Mouse (Mus musculus) megakaryocyte-erythroid progenitor cell, adult 5-6 weeks (primary cell): ENCODE results near the gene Doc2g. TPM values are rescaled to one million over a fixed set of nuclear protein-coding genes. Genes with fewer than 3 reads are reported as not detected.
"Not testable (repeated sequence)": the region's sequence is repeated elsewhere in the genome, so short reads cannot be mapped to it uniquely, and the experiment has no call there.

Experiments used
- ATAC-seq: replicated peaks from 2 replicates; pipeline ENCODE4 v1.8.0; 2016; ENCODE audit warnings: mild to moderate bottlenecking, inconsistent platforms; ENCODE audit not compliant: severe bottlenecking, poor library complexity, low FRiP score, low TSS enrichment
- total RNA-seq, 2 experiments: library from RNA; stranded (forward) in 1 of 2; stranded (reverse) in 1 of 2; fragments of 200-1000, 215-1000 nt in 1 of 2; fragments of >200 nt in 1 of 2; fragmentation: Nextera tagmentation in 1 of 2; gene quantifications; 2 replicates each; pipeline ENCODE4 v1.2.3; 2014 to 2017

Gene Doc2g
- 2.1 and 7.4 TPM in 2 replicates for total RNA-seq (2014; fragmentation: Nextera tagmentation)
- total RNA-seq (2017), result 3.8 and 4.0 TPM in 2 replicates

DNA sequence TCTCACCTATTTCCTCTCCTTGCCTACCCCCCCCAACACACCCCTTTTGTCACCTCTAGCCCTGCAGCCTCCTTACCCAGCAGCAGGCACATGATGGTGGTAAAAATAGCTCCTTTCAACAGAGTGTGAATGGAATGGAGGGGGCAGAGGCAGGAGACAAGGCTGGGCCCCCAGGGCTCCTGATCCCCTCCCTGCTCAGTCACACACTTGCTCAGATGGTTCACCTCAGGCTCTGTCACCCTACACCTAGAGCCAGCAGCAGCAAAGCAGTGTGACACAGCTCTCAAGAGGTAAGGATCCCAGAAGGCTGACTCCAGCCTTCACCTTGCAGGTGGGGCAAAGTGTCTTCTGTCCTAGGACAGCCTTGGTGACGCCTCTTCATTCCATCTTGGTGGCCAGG, at the start of gene Doc2g:
Gene Doc2g, plus strand, starts transcription at position 202 of the 400 bp plus-strand sequence.
- ATAC-seq, result no peak

DNA sequence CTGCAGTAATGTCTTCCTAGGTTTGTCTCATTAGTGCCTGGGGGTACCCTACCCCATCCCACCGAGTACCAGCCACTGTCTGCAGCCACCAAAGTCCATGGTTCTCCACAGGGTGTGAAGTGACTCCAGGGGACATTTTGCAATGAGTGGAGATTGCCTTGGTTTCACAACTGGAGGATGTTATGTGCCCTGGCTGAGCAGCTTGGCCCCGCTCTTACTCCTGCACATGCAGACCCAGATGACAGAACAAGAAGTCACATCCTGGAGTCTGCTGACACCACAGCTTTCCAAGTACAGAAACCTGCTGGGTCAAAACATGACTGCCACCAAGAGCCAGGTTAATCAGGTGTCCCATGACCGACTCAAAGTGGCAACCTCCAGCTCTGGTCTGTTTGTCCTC, 48.1 kb upstream of the Doc2g start:
- no peak for ATAC-seq

DNA sequence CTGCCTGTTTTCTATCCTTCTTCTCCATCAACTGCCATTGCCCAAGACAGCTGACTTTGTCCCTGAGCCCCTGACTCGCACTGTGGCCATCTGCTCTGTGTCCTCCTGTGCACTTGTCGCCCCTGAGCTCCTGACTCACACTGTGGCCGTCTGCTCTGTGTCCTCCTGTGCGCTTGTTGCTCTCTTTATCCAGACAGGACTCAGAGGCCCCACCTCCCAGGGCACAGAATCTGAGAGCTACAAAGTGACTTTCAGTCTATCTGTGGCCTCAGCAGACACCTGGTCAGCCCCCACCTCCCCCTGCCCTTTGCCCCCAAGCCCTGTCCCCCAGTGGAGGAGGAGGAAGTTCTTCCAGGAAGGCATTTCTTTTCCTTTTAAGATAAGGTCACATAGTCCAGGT, 47.3 kb upstream of the Doc2g start:
- ATAC-seq, result no peak

DNA sequence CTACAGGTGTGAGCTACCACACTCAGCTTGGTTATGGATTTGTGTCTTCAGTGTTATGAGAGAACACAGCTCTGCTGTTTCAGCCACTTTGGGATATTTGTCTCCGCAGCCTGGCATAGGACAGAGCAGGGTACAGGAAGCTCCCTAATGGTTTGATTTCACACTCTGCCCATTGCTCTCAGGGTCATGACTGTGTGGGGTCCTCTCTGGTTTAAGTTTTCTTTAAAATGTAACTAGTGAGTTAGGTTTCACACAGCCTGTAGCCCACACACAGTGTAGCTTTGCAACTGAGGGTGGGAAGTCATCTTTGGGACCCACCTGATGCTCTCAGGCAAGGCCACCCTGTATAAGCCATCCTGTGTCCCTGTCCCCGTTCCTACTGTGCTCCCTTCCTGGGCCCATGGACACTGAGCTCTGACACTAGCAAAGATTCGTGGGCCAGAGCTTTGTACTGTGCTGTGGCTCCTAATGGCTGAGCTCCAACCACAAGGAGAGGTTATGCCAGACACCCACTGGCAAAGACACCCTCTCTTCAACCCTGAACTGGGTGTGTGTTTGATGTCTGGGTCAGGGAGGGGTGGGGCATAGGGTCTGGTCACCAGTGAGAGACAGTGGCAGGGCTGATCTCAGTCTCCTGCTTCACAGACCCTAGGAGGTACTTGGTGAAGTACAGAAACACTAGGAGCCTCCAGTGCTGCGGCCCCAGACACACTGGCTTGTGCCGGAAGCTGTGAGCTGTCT, 45.6 kb upstream of the Doc2g start:
- ATAC-seq, result not testable (repeated sequence)

DNA sequence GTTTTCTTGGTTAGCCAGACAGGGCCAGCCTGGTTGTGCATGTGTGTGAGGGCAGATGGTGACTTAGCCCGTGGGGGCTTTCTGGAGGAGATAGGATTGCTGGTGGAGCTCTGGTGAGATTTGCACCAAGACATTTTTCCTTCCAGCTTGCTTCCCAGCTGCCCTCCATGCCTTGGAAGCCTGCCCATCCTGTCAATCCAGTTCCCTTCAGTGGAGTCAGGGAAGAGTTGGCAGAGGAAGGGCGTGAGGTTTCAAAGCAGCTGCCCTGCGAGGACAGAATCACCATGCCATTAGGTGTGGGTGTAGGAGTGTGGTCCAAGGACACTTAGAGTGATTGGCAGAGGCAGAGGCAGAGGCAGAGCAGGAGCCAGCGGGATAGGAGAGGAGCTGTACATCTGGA, 44.6 kb upstream of the Doc2g start, which contains the start of gene Aldh3b3:
Gene Aldh3b3, plus strand, starts transcription at position 176 of the 400 bp plus-strand sequence.
- no peak for ATAC-seq

DNA sequence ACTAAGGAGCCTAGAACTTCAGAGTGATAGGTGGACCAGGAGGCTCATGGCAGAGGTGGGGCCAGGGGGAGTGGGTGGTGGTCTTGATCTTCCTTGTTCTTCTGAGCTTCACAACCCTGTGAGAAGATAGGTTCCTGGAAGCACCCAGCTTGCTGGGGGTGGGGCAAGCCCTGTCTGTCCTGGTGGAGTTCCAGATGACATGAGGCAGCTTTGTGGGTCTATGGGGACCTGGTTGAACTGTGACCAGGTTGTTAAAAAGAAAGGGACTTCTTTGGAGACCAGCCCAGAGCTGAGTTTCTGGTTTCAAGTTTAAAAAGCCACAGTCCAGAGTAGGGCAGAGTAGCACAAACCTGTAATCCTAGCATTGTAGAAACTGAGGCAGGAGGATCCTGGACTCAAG, 44.1 kb upstream of the Doc2g start:
- no peak for ATAC-seq

DNA sequence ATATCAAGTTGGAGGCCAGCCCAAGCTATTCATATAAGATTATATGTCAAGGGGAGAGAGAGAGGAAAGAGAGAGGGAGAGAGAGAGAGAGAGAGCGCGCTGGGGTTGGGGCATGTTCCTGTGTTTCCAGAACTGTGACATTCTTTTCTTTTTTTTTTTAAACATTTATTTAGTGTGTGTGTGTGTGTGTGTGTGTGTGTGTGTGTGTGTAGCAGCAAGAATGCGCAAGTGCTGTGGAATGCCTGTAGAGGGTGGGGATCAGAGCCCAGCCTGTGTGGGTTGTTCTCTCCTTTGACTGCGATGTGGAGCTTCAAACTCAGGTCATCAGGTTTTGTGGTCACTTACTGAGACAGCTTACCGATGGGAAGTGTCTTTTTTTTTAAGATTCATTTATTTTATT, 42.9 kb upstream of the Doc2g start:
- ATAC-seq, result no peak

DNA sequence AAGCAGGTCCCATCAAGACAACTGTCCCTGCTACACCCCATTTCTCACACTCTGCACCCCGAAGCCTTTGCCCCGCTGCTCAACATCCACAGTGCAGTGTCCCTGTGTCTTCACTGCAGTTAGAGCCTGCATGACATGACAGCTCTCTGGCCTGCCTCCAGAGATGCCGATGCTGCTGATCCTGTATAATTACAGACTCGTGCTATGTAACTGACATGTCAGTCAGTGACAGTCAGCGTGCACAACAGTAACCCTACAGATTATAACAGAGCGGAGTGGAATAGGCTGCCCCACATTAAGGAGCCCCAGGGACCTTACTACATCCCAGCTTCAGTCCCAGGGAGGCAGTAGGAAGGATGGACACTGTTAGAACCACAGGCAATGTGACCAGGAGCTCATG, 41.3 kb upstream of the Doc2g start:
- not testable (repeated sequence) for ATAC-seq

DNA sequence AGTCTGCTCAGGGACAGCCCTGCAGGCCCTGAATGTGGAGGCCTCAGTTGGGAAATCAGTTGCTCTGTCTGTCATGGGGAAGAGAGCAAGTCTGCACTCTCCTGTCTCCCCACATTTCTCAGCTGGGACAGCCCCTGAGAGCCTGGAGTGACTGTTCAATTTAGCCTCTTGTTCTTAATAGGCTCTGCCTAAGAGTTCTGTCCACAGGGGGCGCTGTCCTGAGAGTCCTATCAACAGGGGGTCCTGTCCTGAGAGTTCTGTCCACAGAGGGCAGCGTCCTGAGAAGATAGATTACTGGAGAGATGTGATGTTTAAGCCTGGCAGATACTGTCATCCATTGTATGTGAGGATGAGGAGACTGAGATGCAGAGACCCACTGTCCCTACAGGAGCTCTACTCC, 40.6 kb upstream of the Doc2g start:
- ATAC-seq, result no peak

DNA sequence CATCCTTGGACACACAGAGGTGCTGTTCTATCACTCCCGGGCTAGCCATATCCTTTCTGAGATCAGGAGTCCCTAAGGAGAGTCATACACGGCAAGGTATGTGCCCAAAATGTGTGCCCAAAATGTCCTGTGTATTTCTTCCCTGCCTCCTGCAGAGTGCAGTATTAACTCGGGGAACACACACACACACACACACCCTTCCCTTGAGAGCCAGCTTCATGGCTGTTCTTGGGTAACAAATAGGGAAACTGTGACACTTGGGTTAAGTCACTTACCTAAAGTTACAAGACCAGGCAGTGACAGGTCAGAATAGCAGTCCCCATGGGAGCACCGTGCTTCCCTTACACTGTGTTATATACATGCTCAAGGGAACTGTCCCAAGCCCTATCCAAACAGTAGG, 39.1 kb upstream of the Doc2g start:
- no peak for ATAC-seq

DNA sequence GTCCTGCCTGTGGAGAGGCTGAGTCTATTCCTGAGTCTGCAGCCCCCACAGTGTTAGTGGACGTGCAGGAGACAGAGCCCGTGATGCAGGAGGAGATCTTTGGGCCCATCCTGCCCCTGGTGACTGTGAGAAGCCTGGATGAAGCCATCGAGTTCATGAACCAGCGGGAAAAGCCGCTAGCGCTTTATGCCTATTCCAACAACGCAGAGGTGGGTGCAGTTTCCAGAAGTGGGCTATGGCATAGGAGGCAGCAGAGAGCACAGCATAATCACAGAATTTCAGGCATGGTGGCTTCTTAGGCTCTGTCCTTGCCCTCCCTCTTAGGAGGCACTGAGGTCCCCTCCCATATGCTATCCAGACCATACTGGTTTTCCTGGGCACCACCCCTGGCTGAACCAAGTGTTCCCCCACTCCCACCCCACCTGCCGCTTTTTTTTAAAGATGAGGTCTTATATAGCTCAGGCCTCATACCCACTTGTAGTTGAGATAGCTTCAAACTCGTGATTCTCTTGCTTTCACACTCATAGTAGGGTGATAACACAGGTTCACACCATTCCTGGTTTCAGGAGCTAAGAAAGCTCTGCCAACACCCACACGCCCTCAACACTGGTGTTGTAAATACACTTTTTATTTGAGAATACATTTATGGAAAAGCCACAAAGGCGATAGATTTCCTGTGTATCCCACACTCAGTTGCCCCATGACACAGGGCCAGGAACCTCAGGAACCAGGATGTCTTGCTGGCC, 36.6 kb upstream of the Doc2g start:
- ATAC-seq, result no peak

DNA sequence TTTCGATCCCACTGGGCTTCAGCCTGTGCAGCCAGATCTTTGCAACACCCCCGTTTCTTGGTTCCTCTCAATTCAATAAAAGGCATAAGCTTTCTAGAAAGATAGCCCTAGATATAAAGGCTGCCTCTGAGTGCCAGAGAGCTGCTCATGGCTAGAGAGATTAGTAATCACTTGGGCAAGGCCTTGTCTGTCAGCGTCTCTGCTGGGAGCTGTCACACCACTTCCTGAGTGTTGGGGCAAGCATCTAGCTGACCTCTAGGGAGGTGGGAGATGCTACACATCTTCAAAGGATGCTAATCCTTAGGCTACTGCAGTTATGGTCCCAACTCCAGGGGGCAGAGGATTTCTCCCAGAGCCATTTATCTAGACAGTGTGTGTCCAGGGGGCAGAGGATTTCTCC, 35.9 kb upstream of the Doc2g start:
- peak; percentile 47; the same call in 1 of the 2 replicates for ATAC-seq

DNA sequence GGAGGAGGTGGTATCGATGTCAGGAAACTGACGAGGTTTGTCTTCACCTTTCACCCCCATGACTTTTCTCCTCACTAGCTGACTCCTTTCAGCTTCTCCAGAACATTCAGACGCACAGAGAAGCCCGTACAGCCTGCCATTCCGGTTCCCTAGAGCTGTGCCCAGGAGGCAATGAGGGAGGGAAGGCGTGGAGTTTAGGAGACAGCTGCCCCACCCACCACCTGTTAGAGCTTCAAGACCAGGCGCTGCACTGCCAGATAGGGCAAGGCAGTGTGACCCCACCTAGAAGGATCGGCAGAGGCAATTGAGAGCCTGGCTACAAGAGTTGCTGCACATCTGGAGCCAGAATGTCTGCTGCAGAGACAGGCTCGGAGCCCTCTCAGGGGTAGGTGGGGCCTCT, 30.9 kb upstream of the Doc2g start, which contains the start of gene Aldh3b2:
Gene Aldh3b2, plus strand, starts transcription at position 100 of the 400 bp plus-strand sequence.
- peak; percentile 60 for ATAC-seq

DNA sequence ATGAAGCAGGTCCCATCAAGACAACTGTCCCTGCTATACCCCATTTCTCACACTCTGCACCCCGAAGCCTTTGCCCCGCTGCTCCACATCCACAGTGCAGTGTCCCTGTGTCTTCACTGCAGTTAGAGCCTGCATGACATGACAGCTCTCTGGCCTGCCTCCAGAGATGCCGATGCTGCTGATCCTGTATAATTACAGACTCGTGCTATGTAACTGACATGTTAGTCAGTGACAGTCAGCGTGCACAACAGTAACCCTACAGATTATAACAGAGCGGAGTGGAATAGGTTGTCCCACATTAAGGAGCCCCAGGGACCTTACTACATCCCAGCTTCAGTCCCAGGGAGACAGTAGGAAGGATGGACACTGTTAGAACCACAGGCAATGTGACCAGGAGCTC, 28.5 kb upstream of the Doc2g start:
- ATAC-seq, result not testable (repeated sequence)

DNA sequence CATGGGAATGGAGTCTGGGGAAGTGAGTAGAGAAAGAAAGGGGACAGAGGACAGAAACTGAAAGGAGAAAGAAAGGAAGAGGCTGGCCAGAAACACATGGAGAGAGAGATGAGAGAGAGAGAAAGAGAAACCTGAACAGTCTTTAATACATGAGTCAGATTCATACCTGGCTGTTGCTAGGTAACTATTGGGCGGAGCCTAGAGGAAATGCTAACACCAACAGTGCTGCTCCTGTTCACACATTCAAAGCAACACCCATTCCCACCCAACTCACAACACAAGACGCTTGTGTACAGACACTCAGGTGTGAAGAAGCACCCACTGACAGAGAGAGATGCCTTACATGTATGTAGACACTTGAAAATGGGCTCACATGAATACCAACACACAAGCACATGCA, 27.2 kb upstream of the Doc2g start:
- no peak for ATAC-seq

DNA sequence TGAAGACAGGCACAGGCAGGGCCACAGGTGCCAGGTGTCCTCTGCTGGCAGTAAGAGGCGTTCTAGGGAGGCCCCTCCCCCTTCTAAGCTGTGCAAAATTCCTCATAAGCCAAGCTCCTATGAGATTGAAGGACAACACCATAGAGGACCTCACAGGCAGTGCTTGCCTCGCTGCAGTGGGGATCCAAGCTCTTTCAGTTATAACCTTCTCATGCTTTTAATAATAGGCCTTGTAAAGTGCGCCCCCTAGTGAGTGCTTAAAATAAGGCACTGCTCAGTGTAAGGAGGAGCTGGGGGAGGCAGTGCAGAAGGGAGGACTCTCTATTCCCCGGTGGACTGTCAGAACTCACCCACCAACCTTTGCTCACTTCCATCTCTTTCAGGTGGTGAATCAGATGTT, 22.8 kb upstream of the Doc2g start:
- peak; percentile 66 for ATAC-seq

DNA sequence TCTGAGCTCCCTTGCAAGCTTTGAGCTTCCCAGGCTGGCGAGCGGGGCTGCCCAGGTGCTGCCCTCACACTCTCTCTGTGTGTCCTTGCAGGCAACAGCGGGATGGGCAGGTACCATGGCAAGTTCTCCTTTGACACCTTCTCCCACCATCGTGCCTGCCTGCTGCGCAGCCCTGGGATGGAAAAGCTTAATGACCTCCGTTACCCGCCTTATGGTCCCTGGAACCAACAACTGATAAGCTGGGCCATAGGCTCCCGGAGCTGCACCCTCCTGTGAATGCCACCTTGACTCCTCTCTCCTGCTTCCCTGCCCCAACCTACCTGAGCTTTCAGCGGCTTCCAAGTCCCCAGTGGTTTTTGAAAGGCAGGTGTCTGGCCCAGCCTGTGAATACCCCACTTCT, 22.2 kb upstream of the Doc2g start:
- no peak for ATAC-seq

DNA sequence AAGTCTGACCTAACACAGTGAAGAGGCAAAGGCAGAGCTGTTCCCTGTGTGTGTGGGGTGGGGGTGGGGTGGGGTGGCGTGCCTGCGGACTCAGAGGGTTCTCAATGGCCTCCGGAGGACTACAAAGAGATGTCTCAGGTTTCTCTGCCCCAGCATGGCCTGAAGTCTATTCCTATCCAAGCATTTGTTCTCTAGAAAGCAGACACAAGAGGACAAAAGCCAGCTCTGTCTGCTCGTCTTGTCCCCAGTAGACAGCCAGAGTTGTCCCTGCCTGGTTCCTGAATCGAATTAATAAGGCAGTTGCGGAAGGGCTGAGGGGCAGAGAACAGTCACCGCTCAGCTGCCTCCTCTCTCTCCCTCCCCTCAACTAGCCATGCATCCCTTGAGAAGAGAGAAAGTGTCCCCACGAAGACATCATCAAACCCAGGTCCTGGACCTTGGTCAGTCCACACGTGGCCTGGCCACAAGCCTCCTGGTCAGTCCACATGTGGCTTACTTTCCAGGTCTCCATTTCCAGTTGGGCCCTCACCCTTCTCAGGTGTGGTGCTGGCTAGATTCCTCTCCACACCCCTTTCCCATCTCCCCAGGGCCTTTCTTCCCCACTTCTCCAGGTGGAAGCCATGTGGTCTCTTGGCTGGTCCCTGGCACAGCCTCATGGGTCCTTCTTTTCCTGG, 19.4 kb upstream of the Doc2g start:
- ATAC-seq, result no peak

DNA sequence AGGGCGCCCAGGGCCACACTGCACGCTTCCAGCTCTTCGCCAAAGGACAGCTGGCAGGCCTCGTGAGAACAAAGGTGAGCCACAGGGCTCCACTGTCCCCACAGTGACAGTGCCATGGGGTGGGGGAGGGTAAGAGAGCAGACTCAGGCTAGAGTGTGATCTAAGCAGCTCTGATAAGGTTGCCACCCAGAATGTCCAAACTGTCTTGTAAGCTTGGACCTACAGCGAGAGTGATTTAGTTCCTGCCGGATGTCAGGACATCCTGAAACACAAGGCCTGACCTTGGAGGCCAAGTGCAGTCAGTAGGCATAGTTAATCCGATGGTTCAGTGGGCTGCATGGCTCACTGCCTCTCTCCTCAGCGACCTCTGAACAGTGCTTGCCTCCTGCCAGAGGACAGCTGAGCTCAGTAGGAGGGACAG, 17.8 kb upstream of the Doc2g start:
- no peak for ATAC-seq

DNA sequence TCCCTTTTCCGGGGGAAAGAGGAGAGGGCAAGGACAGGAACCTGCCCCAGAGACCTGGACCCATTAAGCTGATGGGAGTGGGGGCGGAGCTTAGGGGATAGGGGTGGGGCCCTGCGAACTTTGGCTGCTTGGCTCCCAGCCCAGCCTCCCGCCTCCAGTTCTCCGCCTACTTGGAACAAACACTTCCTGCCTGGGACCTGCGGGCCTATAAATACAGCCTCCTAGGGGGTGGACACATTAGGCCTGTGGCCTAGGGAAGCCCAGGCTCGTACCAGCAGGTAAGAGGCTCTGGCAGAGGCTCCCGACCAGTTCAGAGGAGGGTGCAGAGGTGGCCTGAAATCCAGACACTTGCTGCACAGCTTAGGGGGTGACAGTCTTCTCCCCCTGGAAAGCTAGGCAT, 16.8 kb upstream of the Doc2g start, which contains the start of gene Acy3:
Gene Acy3, plus strand, starts transcription at position 237 of the 400 bp plus-strand sequence.
- ATAC-seq, result peak; percentile 51
